Mouse (Mus musculus) stomach, postnatal 0 days (tissue): Measurements from ENCODE around the gene Scn5a.
A peak's percentile ranks its signal among the peaks of the same experiment; 100 is the strongest.

Experiments
- CTCF ChIP-seq: IDR thresholded peaks from 2 replicates; pipeline ENCODE4 v1.5.1; 2016; ENCODE audit warnings: antibody characterized with exemption, low read depth, mild to moderate bottlenecking, moderate library complexity
- EP300 ChIP-seq: optimal IDR thresholded peaks from 2 replicates; pipeline ENCODE3; 2016; ENCODE audit warnings: antibody characterized with exemption

GRCm38 (mm10) chr9:119460410-119460809, 118.4 kb downstream of the Scn5a start:
- TF ChIP-seq CTCF (peak; percentile 94), EP300 (no peak)
